Mouse (Mus musculus): ENCODE measurements at regions not wholly inside any gene's neighbourhood (a gene's known extent, or its start where the extent isn't known, plus 50 kb on each side); places are given as distances from the start of the nearest gene placed in this dataset.

DNA sequence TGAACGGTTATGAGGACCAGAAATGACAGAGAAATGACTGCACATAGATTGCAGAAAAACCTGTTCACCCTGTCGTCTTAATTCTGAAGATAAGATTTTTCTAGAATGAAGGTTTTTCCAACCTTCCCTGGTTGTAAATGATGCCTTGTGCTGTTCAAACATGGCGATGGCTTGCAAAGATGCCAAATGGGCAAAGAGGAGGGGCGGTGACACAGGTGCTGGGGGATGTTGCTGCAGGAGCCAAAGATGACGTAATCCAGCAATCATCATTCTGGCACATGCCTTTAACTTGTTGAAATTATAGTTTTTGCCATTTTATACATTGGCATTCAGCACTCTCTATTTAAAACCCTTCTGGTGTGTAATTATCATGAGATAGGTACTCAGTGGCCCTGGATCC is 263.8 kb downstream of the Gm9195 start:
- ATAC-seq (ENCODE audit: extremely low read depth, insufficient number of reproducible peaks, low FRiP score, poor library complexity, severe bottlenecking) (no peak), DNase-seq (ENCODE audit: low spot score) (no peak)
- Histone ChIP-seq H3K27me3 (ENCODE audit: insufficient read depth, low read length) (no peaks in the 10 kb centered on the region), H3K4me1 (ENCODE audit: insufficient read depth, low read depth, low read length) (no peaks in the 10 kb centered on the region), H3K4me3 (ENCODE audit: low read depth, low read length) (no peak overlapping the region), H3K9me3 (replicated peaks) (peaks cover 19% of the 10 kb centered on the region), H3K36me3 (replicated peaks) (no peaks in the 10 kb centered on the region)
- TF ChIP-seq POLR2AphosphoS5 (IDR thresholded peaks at IDR 0.05; ENCODE audit: insufficient replicate concordance, low read depth, low read length), result no peak
- no peak for TF ChIP-seq GATA2 (IDR thresholded peaks at IDR 0.05; ENCODE audit: borderline replicate concordance, low read depth, low read length)
- TF ChIP-seq GATA1 (IDR thresholded peaks at IDR 0.05; ENCODE audit: borderline replicate concordance, low read length), result no peak
- no peak for TF ChIP-seq CTCF (IDR thresholded peaks at IDR 0.05; ENCODE audit: low read depth, low read length)
- TF ChIP-seq TAL1 (conservative IDR thresholded peaks at IDR 0.05; ENCODE audit: low read depth, low read length), result no peak

DNA sequence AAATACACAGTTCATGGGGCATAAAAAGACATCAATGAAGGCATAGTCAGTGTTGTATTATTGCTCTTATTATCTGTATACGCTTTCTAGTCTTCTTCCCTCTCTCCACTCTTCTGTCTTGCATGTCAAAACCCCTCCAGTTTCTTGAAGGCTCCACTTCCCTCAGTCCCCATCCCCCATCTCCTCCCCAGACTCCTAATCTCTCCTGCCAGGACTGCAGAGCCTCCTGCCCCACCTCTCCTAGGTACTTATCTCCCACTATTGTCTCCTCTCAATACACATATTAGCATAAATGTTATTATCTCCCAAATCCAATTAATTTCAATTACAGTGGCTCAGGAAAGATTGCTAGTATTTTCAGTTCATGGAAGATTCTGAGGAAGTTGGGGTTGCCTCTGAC is 264.2 kb downstream of the Gm9195 start:
- no peak for ATAC-seq (ENCODE audit: extremely low read depth, insufficient number of reproducible peaks, low FRiP score, poor library complexity, severe bottlenecking)
- Histone ChIP-seq H3K36me3 (replicated peaks) (no peaks in the 10 kb centered on the region), H3K4me1 (ENCODE audit: insufficient read depth, low read depth, low read length) (no peaks in the 10 kb centered on the region), H3K9me3 (replicated peaks) (peaks cover 17% of the 10 kb centered on the region; the same call in 1 of the 2 replicates), H3K27me3 (ENCODE audit: insufficient read depth, low read length) (no peaks in the 10 kb centered on the region), H3K4me3 (ENCODE audit: low read depth, low read length) (no peak overlapping the region)
- TF ChIP-seq GATA1 (IDR thresholded peaks at IDR 0.05; ENCODE audit: borderline replicate concordance, low read length), result no peak
- no peak for TF ChIP-seq TAL1 (conservative IDR thresholded peaks at IDR 0.05; ENCODE audit: low read depth, low read length)
- no peak for TF ChIP-seq CTCF (IDR thresholded peaks at IDR 0.05; ENCODE audit: low read depth, low read length)
- no peak for TF ChIP-seq POLR2AphosphoS5 (IDR thresholded peaks at IDR 0.05; ENCODE audit: insufficient replicate concordance, low read depth, low read length)
- TF ChIP-seq GATA2 (IDR thresholded peaks at IDR 0.05; ENCODE audit: borderline replicate concordance, low read depth, low read length), result no peak
- DNase-seq (ENCODE audit: low spot score), result no peak

DNA sequence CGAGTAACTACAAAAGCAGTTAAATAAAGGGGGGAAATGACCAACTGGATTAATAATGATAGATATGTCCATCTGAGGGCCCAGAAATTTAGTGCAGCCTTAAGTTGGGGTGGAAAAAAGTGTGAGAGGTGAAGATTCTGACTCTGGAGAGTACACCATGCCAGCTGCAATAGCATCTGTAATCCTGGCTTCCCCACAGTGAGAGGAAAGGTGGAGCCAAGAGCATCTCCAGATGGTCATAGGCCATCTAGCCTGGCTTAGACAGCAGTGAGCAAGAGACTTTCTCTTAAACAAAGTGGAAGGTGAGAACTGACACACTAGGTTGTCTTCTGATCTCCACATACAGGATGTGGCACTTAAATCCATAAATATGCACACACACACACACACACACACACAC is 264.7 kb downstream of the Gm9195 start:
- no peaks in the 10 kb centered on the region for H3K4me1 ChIP-seq (ENCODE audit: insufficient read depth, low read depth, low read length)
- no peaks in the 10 kb centered on the region for H3K27me3 ChIP-seq (ENCODE audit: insufficient read depth, low read length)
- DNase-seq (ENCODE audit: low spot score), result no peak
- TF ChIP-seq GATA2 (IDR thresholded peaks at IDR 0.05; ENCODE audit: borderline replicate concordance, low read depth, low read length), result no peak
- TF ChIP-seq TAL1 (conservative IDR thresholded peaks at IDR 0.05; ENCODE audit: low read depth, low read length), result no peak
- no peak for TF ChIP-seq GATA1 (IDR thresholded peaks at IDR 0.05; ENCODE audit: borderline replicate concordance, low read length)
- no peak for TF ChIP-seq POLR2AphosphoS5 (IDR thresholded peaks at IDR 0.05; ENCODE audit: insufficient replicate concordance, low read depth, low read length)
- H3K36me3 ChIP-seq (replicated peaks), result no peaks in the 10 kb centered on the region
- H3K4me3 ChIP-seq (ENCODE audit: low read depth, low read length), result no peak overlapping the region
- peaks cover 17% of the 10 kb centered on the region; the same call in 1 of the 2 replicates for H3K9me3 ChIP-seq (replicated peaks)
- no peak for ATAC-seq (ENCODE audit: extremely low read depth, insufficient number of reproducible peaks, low FRiP score, poor library complexity, severe bottlenecking)

DNA sequence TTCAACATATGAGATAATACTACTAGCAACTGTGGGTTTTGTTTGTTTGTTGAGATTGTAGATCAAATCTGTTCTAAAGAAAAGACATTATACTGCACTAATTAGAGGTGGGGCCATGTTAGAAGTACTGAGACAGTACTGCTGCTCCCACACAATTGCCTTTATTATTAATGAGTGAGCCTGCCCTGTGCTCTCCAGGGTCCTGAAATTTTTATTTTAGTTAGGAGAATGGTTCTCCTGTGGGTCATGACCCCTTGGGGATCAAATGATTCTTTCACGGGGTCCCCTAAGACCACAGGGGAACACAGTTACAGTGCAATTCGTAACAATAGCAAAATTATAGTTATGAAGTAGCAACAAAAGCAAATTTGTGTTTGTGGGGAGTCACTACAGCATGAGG is 268.8 kb downstream of the Gm9195 start:
- TF ChIP-seq TAL1 (conservative IDR thresholded peaks at IDR 0.05; ENCODE audit: low read depth, low read length), result no peak
- no peak for TF ChIP-seq GATA1 (IDR thresholded peaks at IDR 0.05; ENCODE audit: borderline replicate concordance, low read length)
- TF ChIP-seq GATA2 (IDR thresholded peaks at IDR 0.05; ENCODE audit: borderline replicate concordance, low read depth, low read length), result no peak
- no peak for TF ChIP-seq POLR2AphosphoS5 (IDR thresholded peaks at IDR 0.05; ENCODE audit: insufficient replicate concordance, low read depth, low read length)
- TF ChIP-seq CTCF (IDR thresholded peaks at IDR 0.05; ENCODE audit: low read depth, low read length), result no peak
- Histone ChIP-seq H3K4me3 (ENCODE audit: low read depth, low read length) (no peak overlapping the region), H3K27me3 (ENCODE audit: insufficient read depth, low read length) (no peaks in the 10 kb centered on the region), H3K36me3 (replicated peaks) (no peaks in the 10 kb centered on the region), H3K4me1 (ENCODE audit: insufficient read depth, low read depth, low read length) (no peaks in the 10 kb centered on the region), H3K9me3 (replicated peaks) (peaks cover 18% of the 10 kb centered on the region; the same call in 1 of the 2 replicates)
- no peak for ATAC-seq (ENCODE audit: extremely low read depth, insufficient number of reproducible peaks, low FRiP score, poor library complexity, severe bottlenecking)
- no peak for DNase-seq (ENCODE audit: low spot score)

DNA sequence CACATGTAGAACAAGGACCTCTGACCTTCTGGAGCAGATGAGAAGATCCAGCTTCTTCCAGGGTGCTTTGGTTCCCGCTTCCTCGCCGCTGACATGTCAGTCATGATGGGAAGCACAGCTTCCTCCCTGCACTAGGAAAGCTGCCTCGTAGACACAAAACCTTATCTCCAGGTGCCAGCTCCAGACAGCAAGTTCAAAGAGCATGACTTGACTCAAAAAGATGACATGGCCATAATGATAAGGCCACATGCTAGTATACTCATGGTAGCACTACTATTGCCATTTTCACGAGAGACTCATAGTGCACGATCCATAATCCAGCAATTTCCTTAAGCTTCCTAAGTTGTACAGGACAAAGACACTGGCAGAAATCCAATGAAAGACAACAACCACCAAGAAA is 272.1 kb downstream of the Gm9195 start:
- Histone ChIP-seq H3K27me3 (ENCODE audit: insufficient read depth, low read length) (no peaks in the 10 kb centered on the region), H3K4me3 (ENCODE audit: low read depth, low read length) (no peak overlapping the region), H3K4me1 (ENCODE audit: insufficient read depth, low read depth, low read length) (no peaks in the 10 kb centered on the region), H3K36me3 (replicated peaks) (no peaks in the 10 kb centered on the region), H3K9me3 (replicated peaks) (peaks cover 20% of the 10 kb centered on the region; the same call in 1 of the 2 replicates)
- no peak for TF ChIP-seq GATA1 (IDR thresholded peaks at IDR 0.05; ENCODE audit: borderline replicate concordance, low read length)
- no peak for TF ChIP-seq TAL1 (conservative IDR thresholded peaks at IDR 0.05; ENCODE audit: low read depth, low read length)
- no peak for TF ChIP-seq GATA2 (IDR thresholded peaks at IDR 0.05; ENCODE audit: borderline replicate concordance, low read depth, low read length)
- TF ChIP-seq POLR2AphosphoS5 (IDR thresholded peaks at IDR 0.05; ENCODE audit: insufficient replicate concordance, low read depth, low read length), result no peak
- no peak for TF ChIP-seq CTCF (IDR thresholded peaks at IDR 0.05; ENCODE audit: low read depth, low read length)
- DNase-seq (ENCODE audit: low spot score) (no peak), ATAC-seq (ENCODE audit: extremely low read depth, insufficient number of reproducible peaks, low FRiP score, poor library complexity, severe bottlenecking) (no peak)

DNA sequence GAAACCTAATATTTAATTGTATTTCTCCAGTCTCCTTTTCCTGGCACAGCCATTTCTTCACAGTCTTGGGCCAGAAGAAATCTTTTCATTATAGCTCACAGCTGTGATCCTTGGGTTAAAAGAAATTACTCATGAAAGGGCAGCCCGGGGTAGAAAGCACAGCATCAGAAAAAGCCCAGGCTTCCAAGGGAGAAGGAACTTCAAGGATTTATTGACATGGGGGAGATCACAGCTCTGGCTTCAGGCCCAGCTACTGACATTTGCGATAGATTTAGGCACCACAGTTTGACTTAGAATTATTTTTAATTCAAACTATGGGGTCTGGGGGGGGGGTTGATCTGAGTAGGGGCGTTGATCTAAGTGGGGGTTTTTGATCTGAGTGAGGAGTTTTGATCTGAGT is 291.3 kb downstream of the Gm9195 start:
- no peaks in the 10 kb centered on the region for H3K4me1 ChIP-seq (ENCODE audit: insufficient read depth, low read depth, low read length)
- peaks cover 29% of the 10 kb centered on the region for H3K9me3 ChIP-seq (replicated peaks)
- DNase-seq (ENCODE audit: low spot score), result no peak
- H3K27me3 ChIP-seq (ENCODE audit: insufficient read depth, low read length), result no peaks in the 10 kb centered on the region
- TF ChIP-seq GATA2 (IDR thresholded peaks at IDR 0.05; ENCODE audit: borderline replicate concordance, low read depth, low read length) (no peak), TAL1 (conservative IDR thresholded peaks at IDR 0.05; ENCODE audit: low read depth, low read length) (no peak), CTCF (IDR thresholded peaks at IDR 0.05; ENCODE audit: low read depth, low read length) (no peak), GATA1 (IDR thresholded peaks at IDR 0.05; ENCODE audit: borderline replicate concordance, low read length) (no peak), POLR2AphosphoS5 (IDR thresholded peaks at IDR 0.05; ENCODE audit: insufficient replicate concordance, low read depth, low read length) (no peak)
- no peaks in the 10 kb centered on the region for H3K36me3 ChIP-seq (replicated peaks)
- no peak for ATAC-seq (ENCODE audit: extremely low read depth, insufficient number of reproducible peaks, low FRiP score, poor library complexity, severe bottlenecking)
- no peak overlapping the region for H3K4me3 ChIP-seq (ENCODE audit: low read depth, low read length)
